8 mouse cellular contexts compared by ENCODE assay signal in the genomic region with DNA sequence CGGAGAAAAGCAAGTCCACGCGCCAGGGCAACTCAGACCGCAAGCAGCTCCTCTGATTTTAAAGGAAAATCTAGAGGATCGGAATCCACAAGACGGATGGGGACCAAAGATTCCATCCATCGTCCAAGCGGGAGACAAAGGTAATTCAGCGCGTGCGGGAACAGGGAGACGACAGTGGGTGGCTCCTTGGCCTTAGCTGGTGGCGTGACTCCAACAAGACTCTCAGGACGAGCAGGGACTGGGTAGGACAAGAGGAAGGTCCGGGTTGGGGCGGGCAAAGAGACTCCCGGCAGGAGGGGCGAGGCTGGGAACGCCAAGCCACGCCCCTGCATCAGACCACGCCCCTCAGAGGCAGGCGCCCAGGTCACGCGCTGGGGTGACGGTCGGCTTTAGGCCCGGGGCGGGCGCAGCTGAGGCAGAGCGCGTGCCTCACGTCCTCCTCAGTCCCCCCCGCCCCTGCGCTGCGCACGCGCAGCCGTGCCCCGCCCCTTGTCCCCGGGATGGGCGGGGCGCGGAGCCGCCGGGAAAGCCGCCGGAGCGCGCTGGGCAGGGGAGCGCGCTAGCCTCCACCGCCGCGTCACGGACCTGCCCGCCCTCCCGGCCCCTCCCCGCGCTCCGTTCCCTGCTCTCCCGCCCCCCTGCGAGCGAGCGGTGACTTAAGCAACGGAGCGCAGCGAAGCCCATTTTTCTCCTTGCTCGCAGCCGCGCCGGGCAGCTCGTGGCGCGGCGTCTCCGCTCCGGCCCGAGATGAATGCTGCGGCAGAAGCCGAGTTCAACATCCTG. TPM values are rescaled to one million over a fixed set of nuclear protein-coding genes. Genes with fewer than 3 reads are reported as not detected.
DNase-seq lines count a peak whose midpoint lies in the region; ATAC-seq and TF ChIP-seq lines count a peak whose summit lies in the region.

No protein-coding gene starts in this region.

- peak; percentile 87 for ATAC-seq in activated CD4-positive, CD25-positive, alpha-beta regulatory T cell, adult 4 months

- no peaks in the 10 kb centered on the region for H3K9me3 ChIP-seq in megakaryocyte, embryonic 14.5 days

- peaks cover 1% of the 10 kb centered on the region; the same call in 1 of the 2 replicates for H3K4me1 ChIP-seq in cortical plate, adult 2 months (ENCODE audit: control insufficient read depth, insufficient read depth, low read length)
- H3K4me1 ChIP-seq in megakaryocyte, embryonic 14.5 days = peaks cover 33% of the 10 kb centered on the region

- H3K27me3 ChIP-seq in megakaryocyte, embryonic 14.5 days (replicated peaks) = peaks cover 2% of the 10 kb centered on the region

- H3K36me3 ChIP-seq in megakaryocyte, embryonic 14.5 days (replicated peaks; ENCODE audit: low read length) = peaks cover 25% of the 10 kb centered on the region

- TF ChIP-seq CTCF in cortical plate, adult 2 months (IDR thresholded peaks at IDR 0.05; ENCODE audit: extremely low read depth, insufficient read depth, low read length) = no peak

- H3K27ac ChIP-seq in cortical plate, adult 2 months (ENCODE audit: insufficient read depth, low read length) = peak overlapping the region; percentile 78

- DNase-seq in gastrocnemius, adult 8-10 months (ENCODE audit: low spot score in 2 of 2) = peak; percentile 98 to 99
- DNase-seq in hindlimb bud, embryonic 11.5 days (ENCODE audit: extremely low spot score, low read depth, low spot score) = peak; percentile 82
- peak; percentile 92 to 98 for DNase-seq in left cerebral cortex, adult 8-10 months (ENCODE audit: low spot score in 2 of 2)
- peak; percentile 97 for DNase-seq in right cerebral cortex, postnatal 10 days (ENCODE audit: low spot score in 2 of 2)
- peak; percentile 98 for DNase-seq in urinary bladder, postnatal 25 days (ENCODE audit: low spot score)

- TF ChIP-seq POLR2A in cortical plate, adult 2 months (IDR thresholded peaks at IDR 0.05; ENCODE audit: extremely low read depth, insufficient read depth, low read length) = peak; percentile 84

- H3K4me3 ChIP-seq in cortical plate, adult 2 months (ENCODE audit: insufficient read depth, low read length) = peak overlapping the region; percentile 59
- peak overlapping the region; percentile 99 for H3K4me3 ChIP-seq in megakaryocyte, embryonic 14.5 days (replicated peaks)

RNA-seq across cellular contexts. Expression of a gene that starts 0.7 kb away (rescaled TPM):
- polyA plus RNA-seq in activated CD4-positive, CD25-positive, alpha-beta regulatory T cell, adult 4 months (2017; shearing (Covaris generic)) = 10 to 100 TPM; 30.6 to 41.6 TPM
- polyA plus RNA-seq in cortical plate, adult 2 months (2012; rRNA removed) = 26.4 and 29.0 TPM in 2 replicates
- 10 to 100 TPM; 74.9 to 84.8 (median 79.8) TPM for total RNA-seq in gastrocnemius, adult 8-10 months (2022)
- total RNA-seq in left cerebral cortex, adult 8-10 months (2022) = 10 to 100 TPM; 31.2 to 35.2 (median 34.0) TPM
- 10.6 and 15.6 TPM in 2 replicates for polyA plus RNA-seq in megakaryocyte, embryonic 14.5 days (2012; ENCODE audit: insufficient read depth, low replicate concordance)

Comparison
In these comparisons a context has a peak if more than half of its experiments do, and no peak if none do; other contexts are left out.
1. Peak in every context shown above with its lines: DNase-seq, ATAC-seq, H3K4me3 ChIP-seq and H3K27ac ChIP-seq.